Comparison of ENCODE assay signal across 8 mouse cellular contexts in the genomic region with DNA sequence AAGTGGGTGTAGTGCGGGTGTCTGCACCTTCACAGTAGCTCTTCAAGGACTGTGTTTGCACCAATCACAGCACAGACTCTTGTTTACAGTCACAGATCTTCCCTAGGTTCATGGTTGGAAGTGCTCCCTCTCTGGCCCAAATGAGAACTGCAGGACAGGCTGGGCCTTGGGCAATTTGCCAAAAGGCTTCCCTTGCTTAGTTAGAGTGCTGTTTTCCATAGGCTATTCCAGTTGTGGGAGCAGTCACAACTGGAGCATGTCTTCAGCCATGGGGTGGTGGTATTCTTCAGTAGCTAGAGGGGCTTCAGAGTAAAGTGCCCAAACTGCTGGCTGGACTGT. TPM values are rescaled to one million over a fixed set of nuclear protein-coding genes. Genes with fewer than 3 reads are reported as not detected.
A peak's percentile ranks its signal among the peaks of the same experiment; 100 is the strongest.
DNase-seq lines count a peak whose midpoint lies in the region; ATAC-seq lines count a peak whose summit lies in the region.

No protein-coding gene starts in this region.

- 11% methylated on average over 1 of the region's 1 CpGs for WGBS in hindbrain, embryonic 14.5 days

- H3K9ac ChIP-seq in hindbrain, embryonic 14.5 days, result no peak overlapping the region

- no peaks in the 10 kb centered on the region for H3K27me3 ChIP-seq in hindbrain, embryonic 14.5 days (ENCODE audit: control insufficient read depth, insufficient read depth, low read length)

- H3K36me3 ChIP-seq in hindbrain, embryonic 14.5 days (replicated peaks; ENCODE audit: control insufficient read depth, insufficient read depth), result no peaks in the 10 kb centered on the region

- ATAC-seq in hindbrain, embryonic 14.5 days (ENCODE audit: low FRiP score), result peak; percentile 87

- H3K27ac ChIP-seq in hindbrain, embryonic 14.5 days, result no peak overlapping the region

- no peaks in the 10 kb centered on the region for H3K4me1 ChIP-seq in hindbrain, embryonic 14.5 days (replicated peaks; ENCODE audit: control insufficient read depth, insufficient read depth, low read length)

- H3K4me3 ChIP-seq in hindbrain, embryonic 14.5 days (replicated peaks; ENCODE audit: low read length), result no peak overlapping the region

- no peak overlapping the region for H3K4me2 ChIP-seq in hindbrain, embryonic 14.5 days (replicated peaks)

- DNase-seq in Muller cell, postnatal 12 days (ENCODE audit: inconsistent ontology term), result peak; percentile 39
- DNase-seq in cerebellum, adult 9-10 months, result peak; percentile 53
- peak; percentile 40 to 54 for DNase-seq in frontal cortex, postnatal 10 days (ENCODE audit: low spot score in 2 of 2)
- DNase-seq in hindbrain, embryonic 14.5 days (ENCODE audit: low spot score), result peak; percentile 74
- DNase-seq in layer of hippocampus, postnatal 25 days (ENCODE audit: extremely low spot score in 1 of 2, low spot score in 1 of 2), result peak; percentile 61 to 65
- DNase-seq in lung, postnatal 14 days, result peak; percentile 79
- DNase-seq in retina, postnatal 1 day, result peak; percentile 88
- peak; percentile 24 to 47 for DNase-seq in urinary bladder, adult 18-20 months (ENCODE audit: low spot score in 2 of 2)

- no peaks in the 10 kb centered on the region for H3K9me3 ChIP-seq in hindbrain, embryonic 14.5 days (ENCODE audit: control insufficient read depth, low read length)

RNA-seq across cellular contexts. Expression of a gene that starts 15.0 kb away (rescaled TPM):
- polyA plus RNA-seq in hindbrain, embryonic 14.5 days (2014; fragmentation: Nextera tagmentation; extraction: Ambion mirVana), result 0.16 and 0.33 TPM in 2 replicates
- not detected for total RNA-seq in layer of hippocampus, postnatal 25 days (2021)

RNA-seq across cellular contexts. Expression of a gene that starts 26.6 kb away (rescaled TPM):
- 0.63 and 1.4 TPM in 2 replicates for polyA plus RNA-seq in hindbrain, embryonic 14.5 days (2014; fragmentation: Nextera tagmentation; extraction: Ambion mirVana)
- total RNA-seq in layer of hippocampus, postnatal 25 days (2021), result not detected

RNA-seq across cellular contexts. Expression of a gene that starts 28.1 kb away (rescaled TPM):
- polyA plus RNA-seq in hindbrain, embryonic 14.5 days (2014; fragmentation: Nextera tagmentation; extraction: Ambion mirVana), result 1.9 and 2.0 TPM in 2 replicates
- total RNA-seq in layer of hippocampus, postnatal 25 days (2021), result 1 to 10 TPM; 3.1 to 3.5 TPM

RNA-seq across cellular contexts. Expression of a gene that starts 38.0 kb away (rescaled TPM):
- polyA plus RNA-seq in hindbrain, embryonic 14.5 days (2014; fragmentation: Nextera tagmentation; extraction: Ambion mirVana), result 0.41 and 0.51 TPM in 2 replicates
- total RNA-seq in layer of hippocampus, postnatal 25 days (2021), result not detected

Comparison
In these comparisons a context has a peak if more than half of its experiments do, and no peak if none do; other contexts are left out.
1. DNase-seq: peak in every context shown above with its lines; median percentile 88 in retina, postnatal 1 day; 79 in lung, postnatal 14 days; 74 in hindbrain, embryonic 14.5 days; 63 in layer of hippocampus, postnatal 25 days; 53 in cerebellum, adult 9-10 months; 47 in frontal cortex, postnatal 10 days; 39 in Muller cell, postnatal 12 days; 36 in urinary bladder, adult 18-20 months.